Mouse (Mus musculus): ENCODE data around the gene Zfp277.

DNA sequence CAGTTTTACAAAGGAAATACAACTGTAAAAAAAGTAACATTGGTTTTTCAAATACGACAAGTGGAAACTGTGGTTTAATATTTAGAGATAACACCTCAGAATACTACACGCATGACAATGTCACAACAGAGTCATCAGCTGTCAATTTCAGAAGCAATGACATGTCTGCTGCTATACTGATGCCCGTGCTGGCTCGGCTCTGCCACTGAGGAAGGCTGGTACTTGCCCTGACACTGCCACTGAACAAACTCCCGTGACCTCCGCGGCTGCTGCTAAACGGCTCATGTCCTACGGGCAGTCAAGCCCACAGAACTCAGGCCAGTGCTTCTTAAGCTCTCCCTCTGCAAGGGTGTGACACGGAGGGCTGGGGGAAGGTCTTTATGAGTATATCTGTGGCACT is 18.1 kb downstream of the Zfp277 start:
- TF ChIP-seq CTCF (IDR thresholded peaks at IDR 0.05; ENCODE audit: extremely low read depth, insufficient read depth, insufficient read length, insufficient replicate concordance) (no peak), POLR2A (IDR thresholded peaks at IDR 0.05; ENCODE audit: low read depth, low read length) (no peak)
